In genomic region chr17:63324039-63324438, GRCm38 (mm10) we compare ENCODE assay signal across 8 mouse cellular contexts.
DNase-seq lines count a peak whose midpoint lies in the region; ATAC-seq and TF ChIP-seq lines count a peak whose summit lies in the region.

No protein-coding gene starts in this region.

- DNase-seq in adrenal gland, postnatal 14 days, result peak; percentile 77
- peak; percentile 73 for DNase-seq in embryo, embryonic 9.5 days (ENCODE audit: extremely low spot score)
- peak; percentile 77 to 85 for DNase-seq in heart, postnatal 10 days
- peak; percentile 72 to 74 for DNase-seq in kidney, postnatal 4 days
- peak; percentile 21 to 49 for DNase-seq in thymus, adult 18-20 months

- H3K9me3 ChIP-seq in ES-Bruce4 (replicated peaks; ENCODE audit: control insufficient read depth, insufficient read depth, low read length, poor library complexity, severe bottlenecking), result no peaks in the 10 kb centered on the region
- no peaks in the 10 kb centered on the region for H3K9me3 ChIP-seq in liver, embryonic 16.5 days (replicated peaks; ENCODE audit: control insufficient read depth, low read length)
- H3K9me3 ChIP-seq in neural tube, embryonic 15.5 days (replicated peaks), result no peaks in the 10 kb centered on the region

- TF ChIP-seq EP300 in ES-Bruce4 (IDR thresholded peaks at IDR 0.05; ENCODE audit: insufficient read depth, low read depth, low read length), result no peak

- no peak for TF ChIP-seq POLR2A in ES-Bruce4 (IDR thresholded peaks at IDR 0.05; ENCODE audit: insufficient read depth, low read length)

- no peaks in the 10 kb centered on the region for H3K27me3 ChIP-seq in ES-Bruce4 (ENCODE audit: control insufficient read depth, insufficient read depth, low read length, poor library complexity, severe bottlenecking)
- no peaks in the 10 kb centered on the region for H3K27me3 ChIP-seq in liver, embryonic 16.5 days (ENCODE audit: control insufficient read depth, insufficient read depth, low read depth, low read length)
- H3K27me3 ChIP-seq in neural tube, embryonic 15.5 days (replicated peaks), result no peaks in the 10 kb centered on the region

- H3K9ac ChIP-seq in ES-Bruce4 (ENCODE audit: low read depth, poor library complexity, severe bottlenecking), result no peak overlapping the region
- no peak overlapping the region for H3K9ac ChIP-seq in liver, embryonic 16.5 days (ENCODE audit: low read depth, low read length)
- H3K9ac ChIP-seq in neural tube, embryonic 15.5 days (replicated peaks), result no peak overlapping the region

- ATAC-seq in liver, embryonic 16.5 days (ENCODE audit: low read depth), result peak; percentile 73
- peak; percentile 54; the same call in 1 of the 2 replicates for ATAC-seq in neural tube, embryonic 15.5 days (ENCODE audit: low FRiP score)

- peak; percentile 62 for TF ChIP-seq CTCF in ES-Bruce4 (IDR thresholded peaks at IDR 0.05; ENCODE audit: low read depth, low read length)

- H3K4me1 ChIP-seq in ES-Bruce4 (ENCODE audit: control insufficient read depth, insufficient read depth, low read length), result peaks cover 5% of the 10 kb centered on the region
- H3K4me1 ChIP-seq in liver, embryonic 16.5 days (ENCODE audit: control insufficient read depth, low read depth, low read length), result peaks cover 20% of the 10 kb centered on the region
- peaks cover 9% of the 10 kb centered on the region for H3K4me1 ChIP-seq in neural tube, embryonic 15.5 days

- intact Hi-C loops in heart, postnatal 10 days (cut with DNase I), result loop anchor here (1.0 kb wide), 2 partner anchors 90 to 144 kb away; no protein-coding TSS in a partner anchor

- no peak overlapping the region for H3K4me2 ChIP-seq in liver, embryonic 16.5 days (ENCODE audit: low read depth, low read length)
- H3K4me2 ChIP-seq in neural tube, embryonic 15.5 days, result no peak overlapping the region

- 19% methylated on average over 2 of the region's 2 CpGs for WGBS in liver, embryonic 16.5 days (ENCODE audit: insufficient replicate concordance)
- WGBS in neural tube, embryonic 15.5 days, result 36% methylated on average over 2 of the region's 2 CpGs

- no peaks in the 10 kb centered on the region for H3K36me3 ChIP-seq in ES-Bruce4 (ENCODE audit: control insufficient read depth, insufficient read depth, low read length, poor library complexity, severe bottlenecking)
- no peaks in the 10 kb centered on the region for H3K36me3 ChIP-seq in liver, embryonic 16.5 days (ENCODE audit: control insufficient read depth, insufficient read depth)
- H3K36me3 ChIP-seq in neural tube, embryonic 15.5 days, result no peaks in the 10 kb centered on the region

- no peak overlapping the region for H3K27ac ChIP-seq in ES-Bruce4 (ENCODE audit: insufficient read depth, low read length)
- H3K27ac ChIP-seq in liver, embryonic 16.5 days (ENCODE audit: low read length), result peak overlapping the region; percentile 3; the same call in 1 of the 2 replicates
- no peak overlapping the region for H3K27ac ChIP-seq in neural tube, embryonic 15.5 days (replicated peaks)

- no peak overlapping the region for H3K4me3 ChIP-seq in ES-Bruce4 (ENCODE audit: low read depth, low read length)
- no peak overlapping the region for H3K4me3 ChIP-seq in liver, embryonic 16.5 days (ENCODE audit: low read depth, low read length)
- H3K4me3 ChIP-seq in neural tube, embryonic 15.5 days (replicated peaks), result no peak overlapping the region
